Mouse (Mus musculus) bone marrow, adult 2 months (tissue): ENCODE results near the gene Mc3r.

ENCODE experiments used
- CTCF ChIP-seq: fragments of 200-500 bp; IDR thresholded peaks from 2 replicates; pipeline ENCODE4 v1.5.1; 2011; ENCODE audit warnings: low read length, control low read depth; ENCODE audit not compliant: control insufficient read depth, insufficient read depth
- POLR2A ChIP-seq: fragments of 200-500 bp; IDR thresholded peaks from 2 replicates; pipeline ENCODE4 v1.6.1; 2011; ENCODE audit warnings: low read depth, mild to moderate bottlenecking, control low read depth, low read length, borderline replicate concordance; ENCODE audit not compliant: control insufficient read depth

DNA sequence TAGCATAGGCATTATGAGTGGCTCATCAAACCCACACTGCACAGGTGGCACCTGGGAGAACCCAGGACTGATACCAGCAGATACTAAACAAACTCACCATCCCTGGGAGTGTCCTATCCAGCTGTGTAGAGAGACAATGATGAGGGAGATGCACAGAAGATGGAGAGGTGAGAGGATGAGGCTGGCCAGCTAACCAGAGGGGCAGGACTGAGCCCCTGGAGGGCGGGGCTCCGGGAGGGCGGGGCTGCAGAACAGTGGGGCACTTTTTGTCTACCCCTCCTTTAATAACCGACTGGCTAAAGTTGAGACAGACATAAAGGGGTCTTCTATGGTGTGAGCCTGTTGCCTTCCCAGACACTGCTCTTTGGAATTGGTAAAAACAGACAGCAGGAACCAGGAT is 13.1 kb downstream of the Mc3r start:
- no peak for TF ChIP-seq CTCF
- TF ChIP-seq POLR2A: no peak
